Comparison of ENCODE assay signal across 19 mouse cellular contexts in genomic region chr4:119074596-119074995, GRCm38 (mm10). TPM values are rescaled to one million over a fixed set of nuclear protein-coding genes. Genes with fewer than 3 reads are reported as not detected.
DNase-seq lines count a peak whose midpoint lies in the region; ATAC-seq and TF ChIP-seq lines count a peak whose summit lies in the region.
"Had no signal": no experiment of that assay in that cellular context is flagged by ENCODE, and none has a peak within 500 bp of the region (broad histone marks: within the 10 kb centered on the region; RNA-seq: fewer than 3 reads in every experiment).

No protein-coding gene starts in this region.

- H3K9me3 ChIP-seq in hindbrain, embryonic 10.5 days = no peaks in the 10 kb centered on the region
- no peaks in the 10 kb centered on the region for H3K9me3 ChIP-seq in hindbrain, postnatal 0 days (ENCODE audit: low read length)
- no peaks in the 10 kb centered on the region for H3K9me3 ChIP-seq in ES-Bruce4 (replicated peaks; ENCODE audit: control insufficient read depth, insufficient read depth, low read length, poor library complexity, severe bottlenecking)
- no peaks in the 10 kb centered on the region for H3K9me3 ChIP-seq in limb, embryonic 11.5 days (ENCODE audit: control insufficient read depth, low read length)
- H3K9me3 ChIP-seq: G1E; heart, embryonic 12.5 days had no signal

- peak overlapping the region; percentile 94 for H3K27ac ChIP-seq in hindbrain, embryonic 10.5 days
- no peak overlapping the region for H3K27ac ChIP-seq in hindbrain, postnatal 0 days
- H3K27ac ChIP-seq in ES-Bruce4 (ENCODE audit: insufficient read depth, low read length) = peak overlapping the region; percentile 77
- H3K27ac ChIP-seq in limb, embryonic 11.5 days (replicated peaks; ENCODE audit: low read depth, low read length) = no peak overlapping the region
- H3K27ac ChIP-seq: layer of hippocampus, adult 2 months had no signal

- ATAC-seq in hindbrain, postnatal 0 days = no peak
- ATAC-seq in limb, embryonic 11.5 days (ENCODE audit: insufficient number of reproducible peaks, low FRiP score, low TSS enrichment, low read depth) = no peak
- ATAC-seq: midbrain, embryonic 16.5 days had no signal

- no peak overlapping the region for H3K4me2 ChIP-seq in hindbrain, postnatal 0 days (ENCODE audit: low read depth, low read length)
- no peak overlapping the region for H3K4me2 ChIP-seq in limb, embryonic 11.5 days (ENCODE audit: low read depth, severe bottlenecking)
- H3K4me2 ChIP-seq: heart, embryonic 12.5 days; lung, embryonic 14.5 days had no signal

- no peak overlapping the region for H3K4me3 ChIP-seq in hindbrain, embryonic 10.5 days
- no peak overlapping the region for H3K4me3 ChIP-seq in hindbrain, postnatal 0 days (ENCODE audit: low read length)
- H3K4me3 ChIP-seq in ES-Bruce4 (ENCODE audit: low read depth, low read length) = peak overlapping the region; percentile 19
- no peak overlapping the region for H3K4me3 ChIP-seq in limb, embryonic 11.5 days (ENCODE audit: low read depth, low read length)
- H3K4me3 ChIP-seq: heart, embryonic 12.5 days; layer of hippocampus, adult 2 months had no signal

- H3K4me1 ChIP-seq in hindbrain, embryonic 10.5 days (replicated peaks) = peaks cover 79% of the 10 kb centered on the region
- peaks cover 6% of the 10 kb centered on the region; the same call in 1 of the 2 replicates for H3K4me1 ChIP-seq in hindbrain, postnatal 0 days (ENCODE audit: insufficient read depth, low read length)
- H3K4me1 ChIP-seq in ES-Bruce4 (ENCODE audit: control insufficient read depth, insufficient read depth, low read length) = peaks cover 6% of the 10 kb centered on the region
- H3K4me1 ChIP-seq in limb, embryonic 11.5 days (ENCODE audit: control insufficient read depth, insufficient read depth, low read length) = peaks cover 27% of the 10 kb centered on the region

- whole genome bisulfite sequencing in hindbrain, embryonic 10.5 days = 24% methylated on average over 6 of the region's 6 CpGs
- WGBS in hindbrain, postnatal 0 days = 26% methylated on average over 6 of the region's 6 CpGs
- WGBS in limb, embryonic 11.5 days = 31% methylated on average over 6 of the region's 6 CpGs

- no peak for TF ChIP-seq POLR2A in ES-Bruce4 (IDR thresholded peaks at IDR 0.05; ENCODE audit: insufficient read depth, low read length)

- TF ChIP-seq CTCF in hindbrain, postnatal 0 days (IDR thresholded peaks at IDR 0.05; ENCODE audit: low read depth) = no peak
- no peak for TF ChIP-seq CTCF in ES-Bruce4 (IDR thresholded peaks at IDR 0.05; ENCODE audit: low read depth, low read length)

- 0 out of 2 replicates have a peak, but pooled peaks have one; percentile 40 for TF ChIP-seq EP300 in ES-Bruce4 (IDR thresholded peaks at IDR 0.05; ENCODE audit: insufficient read depth, low read depth, low read length)

- H3K27me3 ChIP-seq in hindbrain, embryonic 10.5 days (ENCODE audit: insufficient read depth, poor library complexity, severe bottlenecking) = peaks cover 13% of the 10 kb centered on the region
- peaks cover 16% of the 10 kb centered on the region for H3K27me3 ChIP-seq in hindbrain, postnatal 0 days (ENCODE audit: insufficient read depth, low read length)
- H3K27me3 ChIP-seq in ES-Bruce4 (ENCODE audit: control insufficient read depth, insufficient read depth, low read length, poor library complexity, severe bottlenecking) = no peaks in the 10 kb centered on the region
- H3K27me3 ChIP-seq in limb, embryonic 11.5 days (ENCODE audit: control insufficient read depth, insufficient read depth, low read length) = peaks cover 7% of the 10 kb centered on the region

- peak; percentile 34 for DNase-seq in hindbrain, embryonic 10.5 days (ENCODE audit: low spot score)
- DNase-seq in hindbrain, postnatal 0 days (ENCODE audit: low spot score) = no peak
- DNase-seq in embryo, embryonic 10.5 days (ENCODE audit: low spot score) = peak; percentile 42
- DNase-seq in limb, embryonic 11.5 days (ENCODE audit: low spot score) = peak; percentile 37
- no peak for DNase-seq in adrenal gland, postnatal 36 days
- DNase-seq in left cerebral cortex, postnatal 14 days (ENCODE audit: low spot score in 2 of 2) = no peak
- DNase-seq in frontal cortex, postnatal 36 days (ENCODE audit: low spot score in 2 of 2) = no peak
- DNase-seq: adrenal gland, adult 8-10 months; B cell, adult 2 months; cerebellum, adult 11-12 months; gastrocnemius, postnatal 25 days; kidney, adult 18-20 months; kidney, postnatal 10 days; lung, embryonic 14.5 days had no signal

- no peaks in the 10 kb centered on the region for H3K36me3 ChIP-seq in hindbrain, embryonic 10.5 days
- H3K36me3 ChIP-seq in hindbrain, postnatal 0 days (ENCODE audit: insufficient read depth, low read length) = no peaks in the 10 kb centered on the region
- H3K36me3 ChIP-seq in ES-Bruce4 (ENCODE audit: control insufficient read depth, insufficient read depth, low read length, poor library complexity, severe bottlenecking) = no peaks in the 10 kb centered on the region
- H3K36me3 ChIP-seq in limb, embryonic 11.5 days (ENCODE audit: control insufficient read depth, insufficient read depth, low read length) = no peaks in the 10 kb centered on the region
- H3K36me3 ChIP-seq: G1E; heart, embryonic 12.5 days had no signal

- no peak overlapping the region for H3K9ac ChIP-seq in hindbrain, postnatal 0 days (replicated peaks; ENCODE audit: low read length)
- H3K9ac ChIP-seq in ES-Bruce4 (ENCODE audit: low read depth, poor library complexity, severe bottlenecking) = no peak overlapping the region
- no peak overlapping the region for H3K9ac ChIP-seq in limb, embryonic 11.5 days (ENCODE audit: low read length)
- H3K9ac ChIP-seq: heart, embryonic 12.5 days; lung, embryonic 14.5 days had no signal

- intact Hi-C loops in left cerebral cortex, postnatal 14 days (cut with DNase I) = no loop called here

RNA-seq across cellular contexts. Expression of gene Slc2a1, which starts 33.9 kb away (rescaled TPM):
- polyA plus RNA-seq in hindbrain, embryonic 10.5 days (2016; fragmentation: Nextera tagmentation; extraction: Ambion mirVana) = 153 and 228 TPM in 2 replicates
- total RNA-seq in hindbrain, postnatal 0 days (2014; rRNA removed) = 119 and 120 TPM in 2 replicates
- polyA plus RNA-seq in hindbrain, postnatal 0 days (2015; fragmentation: Nextera tagmentation; extraction: Ambion mirVana) = 48.8 and 50.6 TPM in 2 replicates
- 682 and 697 TPM in 2 replicates for polyA plus RNA-seq in ES-Bruce4 (2011; ENCODE audit: insufficient read depth, insufficient read length, low read depth, missing spikeins)
- polyA plus RNA-seq in limb, embryonic 11.5 days (2014; fragmentation: Nextera tagmentation; extraction: Ambion mirVana) = 99.7 and 113 TPM in 2 replicates
- 10 to 100 TPM; 19.8 to 20.2 TPM for total RNA-seq in adrenal gland, postnatal 36 days (2021)
- 100 to 1,000 TPM in 1 of 2 experiments, 10 to 100 TPM in 1; 72.3 to 110 TPM for total RNA-seq in left cerebral cortex, postnatal 14 days (2021)

Comparison
In these comparisons a context has a peak if more than half of its experiments do, and no peak if none do; other contexts are left out.
1. DNase-seq: peak in hindbrain, embryonic 10.5 days (single experiment), embryo, embryonic 10.5 days (single experiment) and limb, embryonic 11.5 days (single experiment); none in hindbrain, postnatal 0 days (single experiment), adrenal gland, postnatal 36 days (0 of 2), left cerebral cortex, postnatal 14 days (0 of 2) and frontal cortex, postnatal 36 days (0 of 2).
2. H3K27ac ChIP-seq: peak in hindbrain, embryonic 10.5 days (single experiment) and ES-Bruce4 (single experiment); none in hindbrain, postnatal 0 days (single experiment) and limb, embryonic 11.5 days (single experiment).